Mouse (Mus musculus) activated CD4-positive, CD25-positive, alpha-beta regulatory T cell, adult 9 weeks (primary cell): ENCODE data around the gene Ier2. TPM values are rescaled to one million over a fixed set of nuclear protein-coding genes. Genes with fewer than 3 reads are reported as not detected.

Experiments
- polyA plus RNA-seq: library from polyadenylated mRNA; unstranded; fragments of 100-300 nt; shearing (Covaris generic); gene quantifications from one replicate; pipeline ENCODE4 v1.2.1, GENCODE M21; 2017

Ier2 gene
- polyA plus RNA-seq, result 142 TPM

GRCm38 (mm10) chr8:84662581-84663065, at the start of gene Ier2:
Gene Ier2, minus strand, starts transcription at chr8:84662852.

GRCm38 (mm10) chr8:84700941-84701911, 38.6 kb upstream of the Ier2 start, which contains the start of gene Lyl1:
Gene Lyl1, plus strand, starts transcription at chr8:84701457.

GRCm38 (mm10) chr8:84687705-84688100, 25.1 kb upstream of the Ier2 start, which contains the start of gene Nacc1:
Gene Nacc1, minus strand, starts transcription at chr8:84687862.

GRCm38 (mm10) chr8:84686191-84687002, 23.7 kb upstream of the Ier2 start, which contains the start of gene Trmt1:
Gene Trmt1, plus strand, starts transcription at chr8:84686307.

Other genes with a start within 250 kb of the Ier2 start
- gene Trmt1, start 23.5 kb upstream of the Ier2 start, polyA plus RNA-seq, result 62.5 TPM
- 4.2 TPM for gene Nacc1, start 25.0 kb upstream of the Ier2 start, polyA plus RNA-seq
- gene Lyl1, start 38.6 kb upstream of the Ier2 start, polyA plus RNA-seq, result 0.60 TPM
- gene G430095P16Rik, start 60.2 kb upstream of the Ier2 start, polyA plus RNA-seq, result 23.0 TPM
- 3.0 TPM for gene Nfix, start 137.5 kb upstream of the Ier2 start, polyA plus RNA-seq
- 6.8 TPM for gene Dand5, start 160.0 kb upstream of the Ier2 start, polyA plus RNA-seq
- gene Gadd45gip1, start 168.7 kb upstream of the Ier2 start, polyA plus RNA-seq, result 27.8 TPM
- gene Rad23a, start 177.8 kb upstream of the Ier2 start, polyA plus RNA-seq, result 189 TPM
- 587 TPM for gene Calr, start 184.1 kb upstream of the Ier2 start, polyA plus RNA-seq
- gene Farsa, start 194.1 kb upstream of the Ier2 start, polyA plus RNA-seq, result 97.7 TPM
- gene Syce2, start 209.3 kb upstream of the Ier2 start, polyA plus RNA-seq, result 7.7 TPM
- gene Gcdh, start 231.1 kb upstream of the Ier2 start, polyA plus RNA-seq, result 39.4 TPM
- 1.1 TPM for gene Klf1, start 239.1 kb upstream of the Ier2 start, polyA plus RNA-seq
- gene Dnase2a, start 245.7 kb upstream of the Ier2 start, polyA plus RNA-seq, result 18.9 TPM